In the genomic region with DNA sequence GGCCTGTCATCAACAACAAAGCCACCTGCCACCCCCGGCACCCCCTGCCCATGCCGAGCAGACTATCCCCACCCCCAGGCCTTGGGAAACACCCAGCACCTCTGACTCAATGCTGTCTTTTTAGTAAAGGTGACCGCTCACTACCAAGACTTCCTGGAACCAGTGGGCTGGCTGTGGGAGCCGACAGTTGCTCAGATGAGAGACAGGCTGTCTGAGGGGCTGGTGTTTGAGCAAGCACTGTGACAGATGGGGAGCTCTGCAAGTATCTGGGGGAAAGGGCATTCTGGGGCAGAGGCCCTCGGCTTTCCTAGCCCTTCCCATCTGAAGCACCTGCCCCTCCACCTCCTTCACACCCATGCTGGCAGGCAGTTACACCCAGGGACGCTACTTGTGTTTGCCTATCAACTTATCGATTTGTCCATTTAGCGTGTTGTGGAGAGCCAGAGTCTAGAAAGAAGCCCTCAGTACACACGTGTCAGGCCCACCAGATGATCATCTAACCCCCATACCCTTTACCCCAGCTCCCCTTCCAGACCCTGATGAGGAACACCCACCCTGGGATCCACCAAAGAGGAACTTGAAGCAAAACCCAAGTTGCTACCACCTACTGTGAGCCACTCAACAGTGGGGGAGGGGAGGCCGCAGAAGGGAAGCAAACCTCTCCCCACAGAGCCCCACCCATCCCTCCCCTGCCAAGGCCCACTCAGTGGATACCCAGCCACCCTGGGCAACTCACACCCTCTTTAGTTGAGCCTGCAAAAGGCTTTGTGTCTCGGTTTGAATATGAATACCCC, we compare ENCODE assay signal across 8 mouse cellular contexts. TPM values are rescaled to one million over a fixed set of nuclear protein-coding genes. Genes with fewer than 3 reads are reported as not detected.
A peak's percentile ranks its signal among the peaks of the same experiment; 100 is the strongest.
DNase-seq lines count a peak whose midpoint lies in the region; ATAC-seq and TF ChIP-seq lines count a peak whose summit lies in the region.

No protein-coding gene starts in this region.

- H3K9ac ChIP-seq in neural tube, embryonic 11.5 days (ENCODE audit: low read length) = peak overlapping the region; percentile 42
- H3K9ac ChIP-seq in lung, embryonic 14.5 days = no peak overlapping the region

- no peak for ATAC-seq in neural tube, embryonic 11.5 days (ENCODE audit: insufficient read depth, low FRiP score, low TSS enrichment)
- no peak for ATAC-seq in lung, embryonic 14.5 days (ENCODE audit: insufficient read depth)
- ATAC-seq in neutrophil, adult 5-6 weeks (ENCODE audit: extremely low read depth, insufficient number of reproducible peaks, low FRiP score, poor library complexity, severe bottlenecking) = peak; percentile 39
- ATAC-seq in frontal cortex, adult (ENCODE audit: low TSS enrichment) = no peak

- H3K9me3 ChIP-seq in neural tube, embryonic 11.5 days (ENCODE audit: control insufficient read depth, low read length) = no peaks in the 10 kb centered on the region
- no peaks in the 10 kb centered on the region for H3K9me3 ChIP-seq in lung, embryonic 14.5 days (ENCODE audit: low read depth, low read length)

- TF ChIP-seq CTCF in lung, embryonic 14.5 days (IDR thresholded peaks at IDR 0.05; ENCODE audit: low read depth) = no peak

- WGBS in neural tube, embryonic 11.5 days = 46% methylated on average over 11 of the region's 11 CpGs
- WGBS in lung, embryonic 14.5 days = 34% methylated on average over 11 of the region's 11 CpGs

- no peaks in the 10 kb centered on the region for H3K36me3 ChIP-seq in neural tube, embryonic 11.5 days (ENCODE audit: control insufficient read depth, insufficient read depth, low read length)
- H3K36me3 ChIP-seq in lung, embryonic 14.5 days (ENCODE audit: insufficient read depth) = no peaks in the 10 kb centered on the region

- no peak for DNase-seq in neural tube, embryonic 11.5 days (ENCODE audit: low spot score)
- DNase-seq in neural tube, embryonic 10.5 days (ENCODE audit: extremely low spot score, low spot score) = no peak
- peak; percentile 38 for DNase-seq in heart, postnatal 4 days
- DNase-seq in lung, embryonic 14.5 days = no peak
- DNase-seq in testis, postnatal 14 days (ENCODE audit: low spot score) = no peak
- no peak for DNase-seq in left cerebral cortex, adult 18-20 months (ENCODE audit: low spot score in 2 of 2)

- no peak overlapping the region for H3K4me3 ChIP-seq in neural tube, embryonic 11.5 days (ENCODE audit: low read depth, low read length)
- H3K4me3 ChIP-seq in lung, embryonic 14.5 days (ENCODE audit: low read depth, low read length) = no peak overlapping the region

- H3K4me1 ChIP-seq in neural tube, embryonic 11.5 days (ENCODE audit: control insufficient read depth, insufficient read depth, low read length) = peaks cover 47% of the 10 kb centered on the region
- no peaks in the 10 kb centered on the region for H3K4me1 ChIP-seq in lung, embryonic 14.5 days (ENCODE audit: insufficient read depth)

- no peaks in the 10 kb centered on the region for H3K27me3 ChIP-seq in neural tube, embryonic 11.5 days (ENCODE audit: control insufficient read depth, insufficient read depth, low read length)
- no peaks in the 10 kb centered on the region for H3K27me3 ChIP-seq in lung, embryonic 14.5 days (ENCODE audit: insufficient read depth, low read length)

- H3K27ac ChIP-seq in neural tube, embryonic 11.5 days (ENCODE audit: low read depth, low read length) = peak overlapping the region; percentile 89
- H3K27ac ChIP-seq in lung, embryonic 14.5 days (ENCODE audit: low read depth) = peak overlapping the region; percentile 6; the same call in 1 of the 2 replicates

- H3K4me2 ChIP-seq in neural tube, embryonic 11.5 days (ENCODE audit: low read depth) = peak overlapping the region; percentile 24
- H3K4me2 ChIP-seq in lung, embryonic 14.5 days = no peak overlapping the region

RNA-seq across cellular contexts. Expression of a gene that starts 57.7 kb away (rescaled TPM):
- 28.9 and 31.9 TPM in 2 replicates for polyA plus RNA-seq in neural tube, embryonic 11.5 days (2014; fragmentation: Nextera tagmentation; extraction: Ambion mirVana)
- total RNA-seq in heart, postnatal 4 days (2021) = 10 to 100 TPM; 13.8 to 14.8 TPM
- polyA plus RNA-seq in lung, embryonic 14.5 days (2014; fragmentation: Nextera tagmentation; extraction: Ambion mirVana) = 12.9 and 13.8 TPM in 2 replicates
- 111 and 119 TPM in 2 replicates for total RNA-seq in neutrophil, adult 5-6 weeks (2017)
- total RNA-seq in left cerebral cortex, adult 18-20 months (2021) = 100 to 1,000 TPM in 1 of 2 experiments, 10 to 100 TPM in 1; 91.3 to 104 TPM
